Mouse (Mus musculus): Measurements from ENCODE around the gene Sgo2a.
A peak's percentile ranks its signal among the peaks of the same experiment; 100 is the strongest.

DNA sequence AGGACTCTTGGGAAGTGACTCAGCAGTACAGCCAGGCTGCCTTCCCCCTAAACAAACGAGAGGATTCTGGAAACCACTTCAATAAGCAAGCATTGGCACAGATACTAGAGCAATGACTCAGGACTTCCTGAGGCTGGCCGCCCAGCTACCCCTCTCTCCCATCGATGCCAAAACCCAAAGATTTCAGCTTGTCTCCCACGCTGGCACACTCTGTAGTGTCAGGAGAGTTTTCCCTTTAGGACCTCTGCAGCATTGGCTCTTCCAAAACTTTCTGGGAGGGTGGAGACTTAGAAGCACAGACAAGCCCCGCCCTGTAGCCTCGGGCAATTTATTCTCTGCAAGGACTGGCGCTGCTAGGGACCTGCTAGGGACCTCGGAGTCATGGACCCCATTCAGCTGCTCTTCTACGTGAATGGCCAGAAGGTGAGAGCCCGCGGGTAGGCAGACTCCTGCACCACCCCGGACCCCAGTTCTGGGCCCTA lies 33.9 kb downstream of the Sgo2a start, which contains the start of gene Aox1:
- TF ChIP-seq MAFK (IDR thresholded peaks at IDR 0.05; ENCODE audit: insufficient read depth, low read depth, low read length) (peak; percentile 63), HCFC1 (IDR thresholded peaks at IDR 0.05; ENCODE audit: borderline replicate concordance, insufficient read depth, low read length) (peak; percentile 52; the same call in 1 of the 2 replicates), ZC3H11A (IDR thresholded peaks at IDR 0.05; ENCODE audit: borderline replicate concordance, low read depth, low read length) (no peak), CHD2 (IDR thresholded peaks at IDR 0.05; ENCODE audit: low read depth, low read length) (no peak), ZNF384 (IDR thresholded peaks at IDR 0.05; ENCODE audit: low read depth, low read length) (no peak)

All from ES-E14 (cell line).